Mouse (Mus musculus) ovary, adult 18-20 months (tissue): ENCODE measurements around the gene Tfcp2.
A peak's percentile ranks its signal among the peaks of the same experiment; 100 is the strongest.

Experiments used
- DNase-seq: peaks from one replicate; pipeline ENCODE4 v3.0.0; 2022; ENCODE audit warnings: low spot score, mixed read lengths

The Tfcp2 gene

DNA sequence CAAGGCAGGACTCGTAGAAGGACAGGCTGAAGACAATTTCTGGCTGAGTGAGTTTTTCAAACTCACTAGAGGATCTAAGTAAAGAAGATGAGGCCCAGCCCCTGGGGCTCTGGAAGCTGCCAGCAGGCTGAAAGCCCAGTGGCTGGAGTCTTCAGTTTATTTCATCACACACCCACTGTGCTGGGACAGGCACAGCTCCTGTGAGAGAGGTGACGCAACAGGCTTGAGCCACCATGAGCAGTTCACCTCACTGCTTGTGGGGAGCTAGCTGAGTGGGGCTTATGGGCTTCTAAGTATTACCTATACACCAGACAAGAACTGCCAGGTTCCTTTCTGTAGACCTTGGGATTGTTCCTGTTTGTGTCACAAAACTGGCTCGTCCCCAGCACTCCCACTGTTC lies 66.2 kb downstream of the Tfcp2 start:
- DNase-seq: no peak

- DNase-seq: no peak
Observed at GRCm38 (mm10) chr15:100478925-100479324, 72.9 kb downstream of the Tfcp2 start.

DNA sequence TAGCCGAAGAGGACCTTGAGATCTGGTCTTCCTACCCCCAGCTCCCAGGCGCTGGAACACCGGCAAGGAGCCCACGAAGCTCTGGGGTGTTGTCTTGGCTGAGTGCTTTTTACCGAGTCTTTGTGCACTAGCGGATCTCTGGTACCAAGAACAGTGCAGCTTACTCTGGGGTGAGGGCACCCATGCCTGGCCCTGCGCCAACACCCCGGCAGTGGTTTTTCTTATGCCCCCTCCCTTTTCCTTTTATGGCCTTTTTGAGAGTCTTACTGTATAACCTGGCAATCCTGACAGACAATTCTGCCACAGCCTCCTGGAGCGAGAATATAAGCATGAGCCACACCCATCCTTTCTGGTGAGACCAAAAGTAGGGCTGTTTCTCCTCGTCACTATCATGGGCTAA lies 73.5 kb downstream of the Tfcp2 start:
- DNase-seq: no peak

DNA sequence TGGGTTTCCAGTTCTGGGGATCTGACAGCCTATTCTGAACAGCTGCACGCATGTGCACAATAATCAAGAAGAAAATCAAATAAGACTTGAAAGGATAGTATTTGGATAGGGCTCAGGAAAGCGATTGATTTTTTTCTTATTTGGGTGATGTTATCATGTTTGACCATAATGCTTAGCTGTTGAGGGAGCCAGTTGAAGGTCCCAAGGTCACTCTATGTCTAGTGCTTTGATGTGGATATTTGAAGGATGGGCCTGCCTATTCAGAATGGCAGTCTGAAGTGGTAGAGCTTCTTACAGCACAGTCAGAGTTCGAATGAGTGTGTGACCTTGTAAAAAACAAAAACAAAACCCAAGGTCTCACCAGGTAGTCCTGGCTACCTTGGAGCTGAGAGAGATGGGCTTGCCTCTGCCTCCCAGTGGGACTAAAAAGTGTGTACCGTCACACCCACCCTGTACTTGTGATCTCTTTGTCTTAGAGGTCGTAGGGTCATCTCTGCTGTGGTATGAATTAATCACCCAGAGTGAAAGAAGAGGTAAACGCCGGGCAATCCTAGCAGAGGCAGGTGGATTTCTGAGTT lies 77.8 kb downstream of the Tfcp2 start:
- no peak for DNase-seq

DNA sequence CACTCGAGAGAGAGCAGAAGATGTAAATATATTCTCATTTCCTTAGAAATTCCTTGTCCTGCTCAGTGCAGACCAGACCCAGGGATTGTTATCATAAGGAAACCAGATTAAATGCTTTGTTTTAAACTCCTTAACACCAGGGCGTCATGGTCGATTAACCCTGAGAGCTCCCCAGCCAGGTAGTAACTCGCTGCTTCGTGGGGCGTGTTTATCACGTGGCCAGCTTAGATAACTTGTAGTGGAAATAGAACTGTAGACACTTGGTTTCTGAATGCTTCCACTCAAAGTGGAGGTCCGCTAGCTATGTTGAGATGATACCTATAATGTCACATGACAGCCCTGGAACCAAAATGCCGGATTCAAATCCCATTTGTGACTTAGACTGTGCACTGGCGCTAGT lies 81.8 kb downstream of the Tfcp2 start:
- DNase-seq: no peak

DNA sequence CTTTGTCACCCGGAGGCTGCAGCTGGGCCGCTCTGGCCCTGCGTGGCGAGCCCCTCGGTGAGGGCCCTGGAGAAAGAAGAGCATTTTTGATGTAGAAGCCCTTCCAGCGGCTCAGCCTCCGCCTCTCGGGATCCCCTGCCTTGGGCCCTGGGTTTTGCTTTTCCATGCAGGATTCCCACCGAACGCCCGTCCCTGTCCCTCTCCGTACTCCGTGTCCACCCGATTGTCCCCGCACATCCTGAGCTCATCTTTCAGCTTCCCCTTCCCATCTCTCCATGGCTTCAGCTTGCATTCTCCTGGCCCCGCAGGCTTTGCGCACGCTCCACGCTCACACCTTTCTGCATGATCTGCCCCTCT lies 82.6 kb downstream of the Tfcp2 start:
- DNase-seq: no peak

- DNase-seq: peak; percentile 83
Observed at GRCm38 (mm10) chr15:100468295-100469188, 83.3 kb downstream of the Tfcp2 start, which contains the start of gene Letmd1. TSS of gene Letmd1 (plus strand) at chr15:100469023.

DNA sequence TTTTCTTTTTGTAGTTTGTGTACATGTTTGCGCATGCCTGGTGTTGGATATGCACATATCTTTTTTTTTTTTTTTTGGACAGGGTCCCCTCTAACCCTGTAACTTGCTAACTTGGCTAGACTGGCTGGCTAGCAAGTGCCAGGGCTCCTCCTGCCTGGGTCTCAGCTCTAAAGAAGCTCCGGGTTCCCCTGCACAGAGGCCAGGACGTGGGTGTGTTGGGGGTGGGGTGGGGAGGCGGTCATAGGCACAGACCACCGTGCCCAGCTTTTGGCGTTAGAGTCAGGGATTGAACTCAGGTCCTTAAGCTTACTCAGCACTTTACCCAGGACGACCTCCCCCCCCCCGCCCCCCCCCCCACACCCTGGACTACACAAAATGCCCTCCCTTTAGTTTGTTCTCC lies 84.1 kb downstream of the Tfcp2 start:
- DNase-seq: no peak

GRCm38 (mm10) chr15:100465432-100465831 lies 86.4 kb downstream of the Tfcp2 start:
- DNase-seq: no peak

GRCm38 (mm10) chr15:100463712-100464111 lies 88.1 kb downstream of the Tfcp2 start:
- DNase-seq: no peak

DNA sequence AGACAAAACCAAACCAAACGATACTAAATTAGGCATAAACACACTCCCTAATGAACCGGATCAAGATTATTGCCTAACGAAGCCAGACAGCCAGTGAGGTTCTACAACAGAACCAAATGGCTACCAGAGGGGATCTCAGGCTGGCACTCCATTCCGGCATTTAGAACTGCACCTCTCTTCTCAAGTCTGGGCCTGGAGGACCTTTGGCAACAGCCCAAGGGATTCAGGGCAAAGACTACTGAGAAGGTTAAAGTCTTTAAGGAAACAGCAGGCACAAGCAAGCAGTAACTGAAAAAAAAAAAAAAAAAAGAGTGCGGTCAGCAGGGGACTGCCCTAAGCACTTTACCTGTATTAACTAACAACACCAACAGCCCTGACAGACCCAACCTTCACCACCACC lies 89.7 kb downstream of the Tfcp2 start:
- DNase-seq: no peak

GRCm38 (mm10) chr15:100461646-100462045 lies 90.2 kb downstream of the Tfcp2 start:
- no peak for DNase-seq

DNA sequence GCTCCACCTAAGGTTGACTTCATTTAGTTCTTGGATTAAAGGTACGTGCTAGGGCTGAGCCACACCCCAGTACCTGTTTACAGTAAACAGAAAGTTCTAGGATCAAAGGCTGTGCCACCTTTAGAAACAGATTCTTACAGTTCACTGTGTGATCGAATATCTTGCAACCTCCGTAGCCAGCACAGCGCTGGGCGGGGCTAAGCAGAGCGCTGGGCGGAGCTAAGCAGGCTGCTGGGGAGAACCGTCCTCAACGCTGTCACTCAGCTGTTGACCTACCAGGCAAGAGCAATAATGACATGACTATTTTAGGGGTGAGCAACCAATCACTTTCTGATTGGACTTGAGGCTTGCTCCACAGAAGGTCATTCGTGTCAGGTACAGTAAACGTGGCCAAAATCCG lies 90.9 kb downstream of the Tfcp2 start:
- DNase-seq: no peak

- DNase-seq: no peak
Observed at GRCm38 (mm10) chr15:100458055-100458454, 93.8 kb downstream of the Tfcp2 start.

GRCm38 (mm10) chr15:100457340-100457739 lies 94.5 kb downstream of the Tfcp2 start:
- no peak for DNase-seq

DNA sequence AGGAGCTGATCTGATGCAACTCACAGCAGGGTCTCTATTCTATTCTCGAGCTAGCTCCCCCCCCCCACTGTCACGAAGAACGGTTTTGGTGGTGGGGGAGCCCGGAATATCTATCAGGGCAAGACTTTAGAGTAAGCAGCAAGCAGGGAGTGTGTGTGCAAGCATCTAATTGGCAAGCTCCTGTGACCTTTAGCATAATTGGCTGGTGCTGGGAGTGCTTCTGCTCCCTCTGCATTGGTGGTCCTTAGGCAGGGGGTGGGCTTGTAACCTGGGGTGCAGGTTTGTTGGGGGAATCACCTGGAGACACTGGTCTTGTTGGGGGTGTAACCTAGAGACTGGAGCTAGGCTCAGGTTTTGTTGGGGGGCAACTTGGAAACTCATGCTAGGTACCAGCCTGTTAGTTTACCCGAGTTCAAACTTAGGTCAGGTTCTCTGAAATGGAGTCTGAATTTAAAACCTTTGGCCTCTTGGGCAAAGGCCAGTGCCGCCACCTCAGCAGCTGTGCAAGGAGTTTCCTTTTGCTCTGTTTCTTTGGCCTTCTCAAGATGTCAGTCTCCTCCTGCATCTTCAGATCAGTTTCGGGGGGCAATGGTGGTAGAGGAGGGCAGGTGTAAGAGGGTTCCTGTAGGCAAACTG lies 95.3 kb downstream of the Tfcp2 start:
- DNase-seq: no peak

GRCm38 (mm10) chr15:100452486-100452885 lies 99.3 kb downstream of the Tfcp2 start:
- DNase-seq: no peak

GRCm38 (mm10) chr15:100451245-100451644 lies 100.6 kb downstream of the Tfcp2 start:
- DNase-seq: no peak

DNA sequence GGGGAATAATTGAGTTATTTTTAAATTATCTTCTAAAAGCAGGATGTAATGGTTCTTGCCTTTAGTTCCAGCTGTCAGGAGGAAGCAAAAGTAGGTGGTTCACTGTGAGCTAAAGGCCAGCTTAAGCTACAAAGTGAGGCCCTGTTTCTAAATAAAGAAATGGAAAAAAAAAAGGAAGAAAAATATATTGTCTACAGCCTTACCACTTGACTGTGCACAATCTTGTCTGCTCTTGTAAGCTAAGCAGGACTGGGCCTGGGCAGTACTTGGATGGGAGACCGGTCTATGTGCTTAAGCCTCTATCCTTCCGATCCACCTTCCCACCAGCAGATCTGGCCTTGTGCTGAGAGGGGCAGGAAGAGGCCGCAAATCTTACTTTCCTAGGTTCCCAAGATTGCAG lies 102.3 kb downstream of the Tfcp2 start:
- no peak for DNase-seq

DNA sequence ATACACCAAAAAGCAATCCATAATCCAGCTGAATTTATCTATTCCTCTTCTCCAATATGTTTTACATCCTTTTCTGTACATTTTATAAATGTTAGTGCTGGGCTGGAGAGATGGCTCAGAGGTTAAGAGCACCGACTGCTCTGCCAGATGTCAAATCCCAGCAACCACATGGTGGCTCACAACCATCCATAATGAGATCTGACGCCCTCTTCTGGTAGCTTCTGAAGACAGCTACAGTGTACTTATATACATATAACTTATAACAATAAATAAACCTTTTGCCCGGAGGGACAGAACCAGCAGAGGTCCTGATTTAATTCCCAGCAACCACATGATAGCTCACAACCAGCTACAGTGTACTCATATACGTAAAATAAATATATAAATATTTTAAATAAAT lies 103.2 kb downstream of the Tfcp2 start:
- no peak for DNase-seq
